Mouse (Mus musculus) lung, adult 2 months (tissue): ENCODE results near the gene Acta1.

Experiments
- CTCF ChIP-seq: fragments of 200-500 bp; IDR thresholded peaks from 2 replicates; pipeline ENCODE4 v1.5.1; 2011; ENCODE audit warnings: mild to moderate bottlenecking, low read length, control low read depth; ENCODE audit not compliant: insufficient read depth
- POLR2A ChIP-seq: fragments of 200-500 bp; IDR thresholded peaks from 2 replicates; pipeline ENCODE4 v1.6.1; 2011; ENCODE audit warnings: low read depth, mild to moderate bottlenecking, control low read depth, low read length, borderline replicate concordance; ENCODE audit errors: extremely low read depth

GRCm38 (mm10) chr8:123858574-123858940 is 36.0 kb downstream of the Acta1 start:
- TF ChIP-seq POLR2A (no peak), CTCF (no peak)
